Mouse (Mus musculus): Measurements from ENCODE around the gene Gm853. TPM values are rescaled to one million over a fixed set of nuclear protein-coding genes. Genes with fewer than 3 reads are reported as not detected.
"Not testable (repeated sequence)": the region's sequence is repeated elsewhere in the genome, so short reads cannot be mapped to it uniquely, and the experiment has no call there.

Gm853 gene
- polyA plus RNA-seq, 1 experiment = not detected

GRCm38 (mm10) chr4:130252441-130253157 is 30.4 kb upstream of the Gm853 start:
- WGBS = 76% methylated on average over 8 of the region's 8 CpGs
- TF ChIP-seq CTCF (IDR thresholded peaks at IDR 0.05; ENCODE audit: insufficient read depth, low read depth, low read length) (no peak), POLR2A (IDR thresholded peaks at IDR 0.05; ENCODE audit: insufficient read depth, low read depth, low read length) (no peak)
- no peak overlapping the region for H3K27ac ChIP-seq (ENCODE audit: insufficient read depth, low read depth, low read length)
- no peaks in the 10 kb centered on the region for H3K4me1 ChIP-seq (ENCODE audit: control insufficient read depth, insufficient read depth, low read length)
- no peak overlapping the region for H3K4me3 ChIP-seq (ENCODE audit: insufficient read depth, low read depth, low read length)

DNA sequence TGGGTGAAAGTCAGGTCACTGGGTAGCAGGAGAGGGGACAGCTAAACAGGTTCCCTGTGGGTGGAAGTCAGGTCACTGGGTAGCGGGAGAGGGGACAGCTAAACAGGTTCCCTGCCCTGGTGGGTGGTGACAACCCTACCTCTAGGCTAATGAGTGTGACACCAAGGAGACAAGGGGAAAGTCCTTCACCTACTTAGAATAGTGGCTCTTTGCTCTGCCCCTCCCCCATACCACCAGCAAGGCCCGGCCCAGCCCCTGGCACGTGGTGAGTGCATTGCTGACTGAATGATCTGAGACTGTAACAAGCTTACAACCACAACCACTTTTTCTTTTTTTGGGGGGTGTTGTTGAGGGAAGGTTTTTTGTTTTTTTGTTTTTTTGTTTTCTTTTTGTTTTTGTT is 29.6 kb upstream of the Gm853 start:
- Histone ChIP-seq H3K27ac (ENCODE audit: insufficient read depth, low read depth, low read length) (no peak overlapping the region), H3K4me3 (ENCODE audit: insufficient read depth, low read depth, low read length) (no peak overlapping the region), H3K4me1 (ENCODE audit: control insufficient read depth, insufficient read depth, low read length) (no peaks in the 10 kb centered on the region)
- TF ChIP-seq POLR2A (IDR thresholded peaks at IDR 0.05; ENCODE audit: insufficient read depth, low read depth, low read length) = no peak
- no peak for TF ChIP-seq CTCF (IDR thresholded peaks at IDR 0.05; ENCODE audit: insufficient read depth, low read depth, low read length)
- WGBS = 58% methylated on average over 3 of the region's 3 CpGs

- Histone ChIP-seq H3K27ac (ENCODE audit: insufficient read depth, low read depth, low read length) (no peak overlapping the region), H3K4me3 (ENCODE audit: insufficient read depth, low read depth, low read length) (no peak overlapping the region), H3K4me1 (ENCODE audit: control insufficient read depth, insufficient read depth, low read length) (no peaks in the 10 kb centered on the region)
- WGBS = 61% methylated on average over 7 of the region's 7 CpGs
- TF ChIP-seq POLR2A (IDR thresholded peaks at IDR 0.05; ENCODE audit: insufficient read depth, low read depth, low read length) (no peak), CTCF (IDR thresholded peaks at IDR 0.05; ENCODE audit: insufficient read depth, low read depth, low read length) (no peak)
These were observed 29.0 kb upstream of the Gm853 start for GRCm38 (mm10) chr4:130251172-130251705.

DNA sequence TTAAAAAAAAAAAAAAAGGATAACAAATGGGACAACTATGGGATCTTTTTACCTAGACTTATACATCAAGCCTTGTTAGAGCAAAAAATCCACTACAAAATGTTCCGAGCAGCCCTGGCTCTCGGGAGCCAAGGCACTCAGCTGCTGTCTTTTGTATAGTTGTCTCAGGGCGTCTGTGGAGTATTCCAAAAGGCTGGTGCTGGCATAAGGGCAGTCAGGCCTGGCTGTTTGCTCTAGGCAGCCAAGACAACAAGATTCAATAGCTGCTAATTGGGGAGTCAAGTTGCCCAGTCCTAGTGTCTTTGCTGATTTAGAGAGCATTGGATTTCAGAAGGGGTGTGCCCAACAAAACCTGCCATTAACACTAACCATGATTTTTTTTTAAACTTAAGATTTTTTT is 26.4 kb upstream of the Gm853 start:
- no peak overlapping the region for H3K4me3 ChIP-seq (ENCODE audit: insufficient read depth, low read depth, low read length)
- 72% methylated on average over 3 of the region's 3 CpGs for WGBS
- H3K27ac ChIP-seq (ENCODE audit: insufficient read depth, low read depth, low read length) = no peak overlapping the region
- H3K4me1 ChIP-seq (ENCODE audit: control insufficient read depth, insufficient read depth, low read length) = no peaks in the 10 kb centered on the region
- TF ChIP-seq CTCF (IDR thresholded peaks at IDR 0.05; ENCODE audit: insufficient read depth, low read depth, low read length) (no peak), POLR2A (IDR thresholded peaks at IDR 0.05; ENCODE audit: insufficient read depth, low read depth, low read length) (no peak)

GRCm38 (mm10) chr4:130246132-130246531 is 23.9 kb upstream of the Gm853 start:
- peak; percentile 60; the same call in 1 of the 2 replicates for TF ChIP-seq CTCF (IDR thresholded peaks at IDR 0.05; ENCODE audit: insufficient read depth, low read depth, low read length)
- TF ChIP-seq POLR2A (IDR thresholded peaks at IDR 0.05; ENCODE audit: insufficient read depth, low read depth, low read length) = no peak
- 10% methylated on average over 6 of the region's 6 CpGs for WGBS
- H3K27ac ChIP-seq (ENCODE audit: insufficient read depth, low read depth, low read length) = no peak overlapping the region
- no peak overlapping the region for H3K4me3 ChIP-seq (ENCODE audit: insufficient read depth, low read depth, low read length)
- H3K4me1 ChIP-seq (ENCODE audit: control insufficient read depth, insufficient read depth, low read length) = no peaks in the 10 kb centered on the region

DNA sequence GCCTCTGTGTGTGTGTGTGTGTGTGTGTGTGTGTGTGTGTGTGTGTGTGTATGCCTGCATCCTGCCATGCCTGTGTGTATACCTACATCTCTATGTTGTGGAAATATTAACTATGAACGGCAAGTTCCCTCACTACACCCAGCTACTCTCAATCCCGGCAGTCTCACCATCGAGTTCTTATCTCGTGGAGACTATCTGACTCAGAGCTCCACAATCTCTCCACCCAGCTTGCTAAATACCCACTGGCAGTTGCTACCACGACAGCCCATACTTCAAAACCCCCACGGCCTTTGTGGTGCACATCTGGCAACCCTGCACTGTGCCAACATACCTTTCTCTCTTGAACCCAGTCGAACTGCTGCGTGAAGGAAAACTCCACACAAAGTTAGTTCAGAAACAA is 22.5 kb upstream of the Gm853 start:
- no peak overlapping the region for H3K27ac ChIP-seq (ENCODE audit: insufficient read depth, low read depth, low read length)
- WGBS = 64% methylated on average over 8 of the region's 8 CpGs
- no peak overlapping the region for H3K4me3 ChIP-seq (ENCODE audit: insufficient read depth, low read depth, low read length)
- TF ChIP-seq POLR2A (IDR thresholded peaks at IDR 0.05; ENCODE audit: insufficient read depth, low read depth, low read length) (no peak), CTCF (IDR thresholded peaks at IDR 0.05; ENCODE audit: insufficient read depth, low read depth, low read length) (no peak)
- no peaks in the 10 kb centered on the region for H3K4me1 ChIP-seq (ENCODE audit: control insufficient read depth, insufficient read depth, low read length)

DNA sequence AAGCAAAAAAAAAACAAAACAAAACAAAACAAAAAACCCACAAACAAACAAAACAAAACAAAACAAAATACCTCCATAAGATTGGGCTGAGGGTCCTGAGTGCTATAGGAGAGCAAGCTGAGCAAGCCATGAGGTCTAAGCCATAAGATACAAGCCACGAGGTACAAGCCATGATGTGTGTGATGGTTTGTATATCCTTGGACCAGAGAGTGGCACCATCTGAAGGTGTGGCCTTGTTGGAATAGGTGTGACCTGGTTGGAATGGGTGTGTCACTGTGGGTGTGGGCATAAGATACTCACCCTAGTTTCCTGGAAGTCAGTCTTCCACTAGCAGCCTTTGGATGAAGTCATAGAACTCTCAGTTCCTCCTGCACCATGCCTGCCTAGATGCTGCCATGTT is 21.4 kb upstream of the Gm853 start:
- H3K4me3 ChIP-seq (ENCODE audit: insufficient read depth, low read depth, low read length); H3K27ac ChIP-seq (ENCODE audit: insufficient read depth, low read depth, low read length); H3K4me1 ChIP-seq (ENCODE audit: control insufficient read depth, insufficient read depth, low read length): not testable (repeated sequence)
- 88% methylated on average over 1 of the region's 1 CpGs for WGBS

- peaks cover 2% of the 10 kb centered on the region; the same call in 1 of the 2 replicates for H3K4me1 ChIP-seq (ENCODE audit: control insufficient read depth, insufficient read depth, low read length)
- H3K4me3 ChIP-seq (ENCODE audit: insufficient read depth, low read depth, low read length) = no peak overlapping the region
- no peak for TF ChIP-seq CTCF (IDR thresholded peaks at IDR 0.05; ENCODE audit: insufficient read depth, low read depth, low read length)
- TF ChIP-seq POLR2A (IDR thresholded peaks at IDR 0.05; ENCODE audit: insufficient read depth, low read depth, low read length) = no peak
- no peak overlapping the region for H3K27ac ChIP-seq (ENCODE audit: insufficient read depth, low read depth, low read length)
- WGBS = 91% methylated on average over 5 of the region's 5 CpGs
These were observed 20.8 kb upstream of the Gm853 start for GRCm38 (mm10) chr4:130242956-130243355.

DNA sequence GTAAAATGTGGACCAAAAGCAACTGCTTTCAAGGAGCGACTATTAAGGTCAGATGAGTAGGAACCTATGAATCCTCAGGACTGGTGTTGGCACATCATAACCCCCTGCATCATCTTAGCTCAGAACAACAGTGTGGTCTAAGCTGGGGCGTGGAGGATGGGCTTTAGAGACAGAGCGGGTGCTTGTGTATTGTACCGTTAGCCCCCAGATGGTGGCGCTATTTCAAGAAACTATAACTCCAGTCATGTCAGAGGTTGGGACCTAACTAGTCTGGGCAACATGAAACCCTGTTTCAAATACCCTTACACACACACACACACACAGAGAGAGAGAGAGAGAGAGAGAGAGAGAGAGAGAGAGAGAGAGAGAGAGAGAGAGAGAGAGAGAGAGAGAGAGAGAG is 18.5 kb upstream of the Gm853 start:
- TF ChIP-seq CTCF (IDR thresholded peaks at IDR 0.05; ENCODE audit: insufficient read depth, low read depth, low read length) (no peak), POLR2A (IDR thresholded peaks at IDR 0.05; ENCODE audit: insufficient read depth, low read depth, low read length) (no peak)
- Histone ChIP-seq H3K27ac (ENCODE audit: insufficient read depth, low read depth, low read length) (no peak overlapping the region), H3K4me1 (ENCODE audit: control insufficient read depth, insufficient read depth, low read length) (peaks cover 3% of the 10 kb centered on the region; the same call in 1 of the 2 replicates), H3K4me3 (ENCODE audit: insufficient read depth, low read depth, low read length) (no peak overlapping the region)
- WGBS = 40% methylated on average over 5 of the region's 5 CpGs
